Mouse (Mus musculus) hindlimb bud, embryonic 11.5 days (tissue): ENCODE results near the gene Gja4.

Experiments
- DNase-seq: peaks from one replicate; pipeline ENCODE4 v3.0.0-alpha.2; 2012; ENCODE audit warnings: low read depth, low spot score; ENCODE audit errors: extremely low spot score

The Gja4 gene

DNA sequence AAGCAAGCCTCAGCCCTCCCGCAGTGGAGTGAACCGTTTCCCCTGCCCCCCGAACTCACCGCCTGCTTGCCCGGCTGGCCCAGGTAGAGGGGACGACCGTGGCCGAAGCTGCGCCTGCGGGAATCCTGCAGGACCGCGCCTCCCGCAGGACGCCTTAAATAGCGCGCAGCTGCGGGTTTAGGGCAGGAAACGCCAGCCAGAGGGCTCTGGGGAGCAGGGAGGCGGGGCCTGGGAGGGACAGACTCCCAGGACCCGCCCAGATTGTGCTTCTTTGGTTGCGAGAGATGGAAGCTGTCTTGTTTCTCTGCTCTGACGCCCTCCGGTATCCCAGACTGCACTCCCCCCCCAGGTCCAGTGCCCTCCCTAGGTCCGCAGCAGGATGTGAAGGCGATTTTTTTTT is at the start of gene Gja4:
Gene Gja4 (minus strand): TSS at position 179 of the 400 bp plus-strand sequence.
- DNase-seq, result no peak

DNA sequence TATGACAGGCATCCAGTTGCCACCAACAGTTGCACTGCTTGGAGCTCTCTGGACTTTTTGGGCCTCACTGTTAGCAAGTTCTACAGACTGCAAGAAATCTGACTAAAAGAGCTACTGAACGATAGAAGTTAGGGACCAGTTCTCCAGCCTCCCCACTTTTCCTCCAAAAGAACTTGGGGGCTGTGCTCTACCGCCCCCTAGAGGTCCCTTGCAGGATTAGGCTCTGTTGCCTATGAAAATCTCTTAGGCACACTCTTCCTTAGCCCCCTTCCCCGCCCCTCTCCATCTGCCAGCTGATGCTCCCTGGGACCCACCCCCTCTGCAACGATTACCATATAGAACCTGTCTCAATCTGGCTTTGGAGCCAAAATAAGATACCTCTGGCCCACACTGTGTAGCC is 49.5 kb upstream of the Gja4 start:
- no peak for DNase-seq

DNA sequence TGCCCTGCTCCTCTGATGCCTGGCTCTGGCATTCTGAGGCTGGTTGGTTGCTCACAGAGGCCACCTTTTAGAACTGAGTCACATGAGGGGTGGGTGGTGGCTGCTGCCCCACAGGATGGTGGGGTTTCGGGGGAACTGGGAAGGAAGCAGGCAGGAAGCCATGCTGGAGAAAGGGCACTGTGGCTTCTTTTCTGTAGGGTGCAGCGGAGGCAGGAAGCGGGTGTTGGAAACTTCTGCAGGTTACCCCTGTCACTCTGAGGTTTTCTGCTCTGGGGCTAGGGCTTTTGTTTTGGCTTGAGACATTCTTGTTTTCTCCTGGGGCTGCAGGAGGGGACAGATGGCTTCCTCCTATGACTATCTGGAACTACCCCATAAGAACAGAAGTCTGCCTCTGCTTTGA is 48.7 kb upstream of the Gja4 start:
- DNase-seq, result no peak

DNA sequence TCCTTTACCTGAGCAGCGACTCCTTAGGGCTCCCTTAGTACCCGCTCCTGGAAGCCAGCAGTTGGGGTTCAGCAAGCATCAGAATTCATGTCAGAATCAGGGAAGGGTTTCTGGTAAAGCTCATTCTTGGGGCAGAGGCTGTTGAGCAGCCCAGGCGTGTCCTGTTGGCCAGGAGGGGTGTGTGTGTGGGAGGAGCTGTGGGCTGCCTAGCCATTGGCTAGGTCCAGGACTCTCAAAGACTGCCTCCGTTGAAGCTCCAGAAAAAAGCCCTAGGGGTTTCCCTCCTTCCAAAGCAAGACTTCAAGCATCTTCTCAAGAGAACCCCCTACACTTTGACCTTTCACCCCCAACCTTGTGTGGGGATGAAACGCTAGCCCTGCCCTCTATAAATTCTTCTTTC is 44.2 kb upstream of the Gja4 start, which contains the start of gene Gjb5:
Gene Gjb5 (minus strand): TSS at position 164 of the 400 bp plus-strand sequence.
- DNase-seq, result no peak

DNA sequence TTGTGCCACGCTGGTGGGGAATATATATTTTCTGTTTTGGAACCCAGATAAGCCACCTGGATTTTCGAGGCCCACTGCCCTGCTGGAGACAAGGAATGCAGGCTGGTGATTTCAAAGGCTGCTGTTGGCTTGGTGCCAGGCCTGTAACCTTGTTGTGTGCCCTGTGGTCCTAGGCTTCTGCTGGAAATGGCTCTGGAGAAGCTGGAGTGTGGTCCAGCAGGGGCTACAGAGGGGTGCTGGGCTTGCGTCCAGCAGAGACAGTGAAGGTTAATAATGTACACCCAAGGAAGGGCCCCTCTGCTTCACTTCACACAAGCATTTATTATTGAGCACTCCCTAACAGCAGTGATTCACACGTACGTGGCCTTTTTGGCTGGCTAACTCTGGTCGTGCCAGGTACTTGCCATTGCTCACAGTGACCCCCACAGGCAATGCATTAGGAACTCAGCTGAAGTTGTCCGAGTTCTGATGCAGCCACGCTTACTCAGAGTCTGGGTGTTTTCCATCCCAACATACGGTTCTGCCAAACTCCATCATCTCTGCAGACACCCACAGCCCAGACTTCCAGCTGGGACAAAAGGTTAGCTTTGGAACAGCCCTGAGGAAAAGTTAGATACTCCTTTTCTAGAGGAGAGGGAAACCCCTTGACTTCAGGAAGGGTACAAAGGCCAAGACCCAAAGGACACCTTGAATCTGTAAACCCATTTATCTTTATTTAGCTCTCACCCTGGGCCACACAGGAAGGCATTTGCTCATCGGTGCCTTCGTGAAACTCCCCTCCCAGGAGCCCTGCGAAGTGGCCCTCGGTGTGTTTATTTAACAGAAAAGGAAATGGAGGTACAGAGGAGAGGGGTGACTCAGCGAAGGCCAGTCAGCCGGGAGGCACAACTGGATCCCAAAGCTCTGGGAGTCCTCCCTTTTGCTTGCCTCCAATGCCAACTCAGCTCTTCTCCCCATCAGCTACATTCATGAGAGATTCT is 41.0 kb upstream of the Gja4 start:
- DNase-seq, result no peak

DNA sequence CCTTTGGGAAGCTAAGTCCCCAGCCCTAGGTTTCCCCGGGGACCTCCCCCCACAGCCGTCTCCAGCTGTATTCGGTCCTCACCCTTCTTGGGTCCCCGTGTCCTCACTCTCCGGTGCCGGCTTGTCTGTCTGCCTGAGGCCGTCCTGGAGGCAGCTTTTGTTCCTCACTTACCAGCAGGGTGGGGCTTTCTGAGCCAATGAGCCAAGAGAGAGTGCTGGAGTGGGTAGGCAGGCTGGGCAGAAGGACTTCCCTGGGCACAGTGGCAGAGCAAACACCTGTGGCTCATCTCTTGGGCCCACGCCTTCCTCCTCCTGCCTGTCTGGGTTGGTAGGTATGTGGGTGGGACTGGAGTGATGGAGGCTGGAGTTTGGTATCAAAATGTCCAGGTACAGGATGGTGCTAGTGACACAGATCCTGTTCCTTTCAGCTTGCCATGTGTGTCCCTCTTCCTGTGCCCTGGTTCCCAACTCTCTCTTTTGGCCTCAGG is 40.2 kb upstream of the Gja4 start, which contains the start of gene Gjb4:
Gene Gjb4 (minus strand): TSS at position 131 of the 488 bp plus-strand sequence.
- DNase-seq, result no peak

DNA sequence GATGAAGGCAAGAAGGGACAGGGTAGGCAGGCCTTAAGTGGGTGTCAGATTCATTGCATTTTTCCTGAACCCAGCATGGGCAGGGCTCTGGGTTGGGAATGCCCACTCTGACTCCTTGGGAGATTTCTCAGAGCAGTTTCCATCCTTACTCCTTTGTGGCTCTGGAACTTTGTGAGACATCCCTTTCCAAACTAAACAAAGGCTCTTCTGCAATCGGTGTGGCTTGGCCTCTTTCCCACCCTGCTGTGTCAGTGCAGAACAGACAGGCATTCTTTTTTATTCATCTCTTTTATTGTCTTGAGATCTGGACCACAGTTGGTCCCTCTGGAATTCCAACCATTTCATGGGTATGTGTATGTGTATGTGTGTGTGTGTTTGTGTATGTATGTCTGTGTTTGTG is 38.8 kb upstream of the Gja4 start:
- no peak for DNase-seq

DNA sequence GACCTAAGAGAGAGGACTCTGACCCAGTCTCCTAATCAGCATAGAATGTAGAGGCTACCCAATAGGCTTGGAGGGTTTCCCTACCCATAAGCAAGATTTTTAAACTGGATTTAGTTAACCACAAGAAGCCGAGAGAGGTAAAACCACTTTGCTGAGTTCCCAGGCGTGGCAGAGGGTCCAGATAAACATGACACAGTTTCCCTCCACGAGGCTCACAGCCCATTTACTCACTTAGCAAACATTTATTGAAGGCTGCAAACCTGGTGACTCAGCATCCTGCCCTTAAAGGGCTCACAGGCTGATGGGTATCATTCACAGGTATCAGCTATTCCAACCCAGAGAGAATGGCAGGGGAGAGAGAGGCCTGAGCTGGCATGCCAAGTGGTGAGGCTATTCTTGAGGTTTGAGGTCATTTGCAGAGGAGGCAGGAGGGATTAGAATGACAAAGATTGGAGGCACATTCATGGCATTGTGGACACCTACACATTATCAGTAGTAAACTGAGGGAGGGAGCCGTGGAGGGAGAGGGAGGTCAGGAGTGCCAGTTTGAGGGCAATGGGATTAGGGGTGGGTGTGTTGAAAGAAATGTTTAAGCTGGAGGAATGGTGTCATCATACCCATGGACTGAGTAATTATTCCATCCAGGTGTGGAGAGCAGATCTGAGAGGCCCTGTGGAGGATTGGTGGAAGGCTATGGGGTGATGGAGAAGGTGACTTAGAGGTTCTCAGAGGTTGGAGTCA is 35.9 kb upstream of the Gja4 start:
- DNase-seq, result no peak

DNA sequence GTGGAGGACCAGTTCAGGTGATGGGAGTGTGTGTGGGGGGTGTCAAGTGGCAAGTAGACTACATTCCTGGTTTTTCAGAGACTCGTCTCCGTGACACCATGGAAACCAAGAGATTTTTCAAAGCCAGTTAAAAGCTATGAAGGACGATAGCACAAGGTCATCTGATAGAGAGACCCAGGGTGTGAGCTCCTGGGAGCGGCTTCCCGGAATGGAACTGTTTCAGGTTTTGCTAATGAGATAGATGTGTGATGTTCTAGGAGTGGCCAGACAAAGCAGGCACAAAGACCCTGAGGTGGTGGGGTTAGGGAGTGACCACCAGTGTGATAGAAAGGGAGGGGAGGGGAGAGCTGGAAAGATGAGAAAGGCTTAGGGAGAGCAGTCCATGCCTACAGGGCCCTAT is 31.2 kb upstream of the Gja4 start:
- no peak for DNase-seq

DNA sequence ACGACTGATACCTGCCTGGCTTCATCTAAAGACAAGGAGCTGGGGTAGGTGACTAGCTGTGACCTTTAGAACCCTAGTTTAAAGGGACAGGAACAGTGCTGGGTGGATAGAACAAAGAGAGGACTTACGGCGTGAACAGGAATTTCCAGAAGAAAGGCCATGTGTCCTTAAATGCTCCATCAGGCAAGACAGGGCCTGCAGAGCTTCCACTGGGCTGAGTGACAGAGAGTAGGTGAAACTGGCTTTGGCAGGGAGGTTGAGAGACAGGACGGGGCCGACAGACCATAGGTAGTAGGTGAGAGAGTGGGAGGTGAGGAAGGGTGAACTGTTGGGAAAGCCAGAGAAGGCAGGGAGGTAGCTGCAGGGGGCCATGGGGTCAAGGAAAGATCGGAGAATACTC is 27.5 kb upstream of the Gja4 start:
- no peak for DNase-seq

DNA sequence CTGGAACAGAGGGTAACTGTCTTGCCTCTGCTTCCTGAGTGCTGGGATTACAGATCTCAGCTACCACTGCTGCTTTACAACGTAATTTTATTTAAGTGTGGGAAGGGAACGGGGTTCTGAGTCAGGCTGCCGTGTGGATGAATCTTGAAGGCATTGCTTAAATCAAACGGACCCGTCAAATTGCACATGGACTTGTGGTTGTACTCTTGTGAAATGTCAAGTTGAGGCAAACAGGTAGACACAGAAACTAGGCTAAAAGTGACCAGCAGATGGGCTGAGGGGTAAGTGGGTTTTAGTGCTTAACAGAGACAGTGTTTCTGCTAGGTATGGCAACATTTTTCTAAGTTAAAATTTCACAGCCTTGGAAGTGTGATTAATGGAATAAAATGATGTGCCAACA is 23.8 kb upstream of the Gja4 start:
- DNase-seq, result no peak

DNA sequence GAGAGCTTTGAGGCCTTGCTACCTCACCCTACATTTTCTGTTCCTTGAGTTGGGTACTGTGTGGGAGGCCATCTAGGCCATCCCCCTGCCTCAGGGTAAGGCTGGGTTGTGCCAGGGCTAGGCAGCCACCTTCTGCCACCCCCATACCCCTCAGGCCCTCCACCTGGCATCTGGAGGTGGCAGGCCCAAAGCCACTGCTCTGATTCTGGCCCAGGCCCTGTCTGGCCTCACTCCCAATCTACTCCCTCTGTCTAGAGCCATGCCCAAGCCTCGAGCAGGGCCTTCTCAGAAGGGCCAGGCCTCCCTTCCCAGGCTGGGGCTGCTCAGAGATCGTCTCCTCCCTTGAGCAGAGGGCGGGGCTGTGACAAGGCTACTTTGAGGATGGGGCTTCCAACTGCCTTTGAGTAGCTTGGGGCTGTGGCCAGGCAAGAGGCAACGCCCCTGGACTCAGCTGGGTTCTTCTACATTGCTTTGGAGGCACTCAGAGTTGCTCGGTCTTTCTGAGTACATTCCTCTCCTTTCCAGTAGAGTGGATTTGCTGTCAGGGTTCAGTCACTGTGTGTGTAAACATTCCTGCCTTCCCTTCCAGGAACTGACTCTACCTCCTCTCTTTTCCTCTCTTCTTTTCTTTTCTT is 21.1 kb upstream of the Gja4 start:
- no peak for DNase-seq

DNA sequence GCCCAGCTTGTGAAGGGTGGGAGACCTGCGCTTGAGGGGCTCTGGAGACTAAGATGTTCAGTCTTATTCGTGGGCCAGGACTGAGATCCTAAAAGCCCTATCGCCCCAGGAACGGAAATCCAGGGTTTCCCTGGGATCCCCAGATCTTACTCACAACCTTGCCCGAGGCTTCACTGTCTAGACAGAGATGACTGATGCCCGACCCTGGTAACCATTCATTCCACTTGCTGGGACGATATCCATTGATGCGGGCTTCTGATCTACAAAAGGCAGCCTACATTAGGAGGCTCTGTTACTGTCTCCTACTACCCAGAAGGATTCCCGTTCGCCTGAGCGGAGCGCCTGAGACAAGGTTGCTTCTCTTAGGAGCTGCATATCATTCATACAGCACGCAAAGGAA is 17.3 kb upstream of the Gja4 start:
- no peak for DNase-seq

DNA sequence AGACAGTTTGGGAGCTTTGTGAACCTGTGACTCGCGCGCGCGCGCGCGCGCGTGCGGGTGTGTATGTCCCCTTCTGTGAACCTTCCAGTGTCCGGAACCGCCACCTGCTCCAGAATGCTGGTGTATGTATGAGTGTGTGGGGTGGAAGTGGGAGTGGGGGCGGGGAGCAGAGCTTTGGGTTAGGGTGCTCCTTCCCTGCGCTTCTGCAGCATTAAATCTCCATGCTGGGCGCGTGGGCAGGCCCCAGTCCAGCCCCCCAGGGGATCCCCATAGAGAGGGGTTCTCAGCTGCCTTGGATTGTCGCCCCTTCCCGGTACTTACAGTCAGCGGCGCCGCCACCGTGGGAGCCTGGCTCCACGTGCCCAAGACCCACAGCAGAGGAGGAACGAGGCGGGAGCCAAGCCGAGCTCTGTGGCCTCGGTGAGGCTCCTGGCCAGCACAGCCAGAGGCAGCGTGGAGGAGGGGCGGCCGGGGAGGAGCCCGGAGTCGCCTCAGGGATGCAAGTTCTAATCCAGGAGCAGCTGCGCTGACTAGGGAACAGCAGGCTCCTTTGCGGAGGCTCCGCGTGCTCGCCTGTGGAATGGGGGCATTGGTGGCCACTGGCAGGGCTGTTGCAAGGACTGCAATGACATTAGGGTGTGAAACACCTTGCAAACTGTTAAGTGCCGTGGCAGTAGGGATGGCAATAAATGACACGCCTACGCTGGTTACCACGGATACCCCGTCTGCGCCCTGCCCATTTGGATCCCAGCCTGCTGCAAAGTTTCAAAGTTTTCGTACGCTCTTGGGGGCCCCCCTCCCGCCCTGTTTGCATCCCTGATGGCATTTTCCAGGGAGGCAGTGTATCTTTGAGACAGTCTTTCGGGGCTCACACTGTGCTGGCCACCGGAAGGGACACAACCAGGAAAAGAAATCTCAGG is 16.6 kb upstream of the Gja4 start, which contains the start of gene Gjb3:
Gene Gjb3 (minus strand): TSS at position 664 of the 920 bp plus-strand sequence.
- no peak for DNase-seq

DNA sequence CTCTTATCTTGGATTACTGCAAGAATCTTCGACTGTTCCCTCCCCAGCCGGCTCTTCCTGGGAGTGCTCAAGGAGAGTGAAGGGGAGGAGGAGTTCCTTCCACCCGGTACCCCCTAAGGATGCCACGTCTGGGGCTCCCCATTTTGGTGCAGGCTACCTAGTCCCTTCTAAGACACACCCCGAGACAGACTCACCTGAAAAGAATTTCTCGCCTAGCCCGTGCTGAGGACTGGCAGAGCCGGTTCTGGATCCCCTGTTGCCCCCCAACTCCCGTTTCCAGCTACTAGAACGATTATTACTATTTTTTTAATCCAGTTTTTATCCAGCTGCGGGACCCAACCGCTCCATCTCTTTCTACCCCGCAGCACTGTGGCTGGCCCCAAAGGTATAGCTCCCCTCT is 15.9 kb upstream of the Gja4 start:
- DNase-seq, result no peak

DNA sequence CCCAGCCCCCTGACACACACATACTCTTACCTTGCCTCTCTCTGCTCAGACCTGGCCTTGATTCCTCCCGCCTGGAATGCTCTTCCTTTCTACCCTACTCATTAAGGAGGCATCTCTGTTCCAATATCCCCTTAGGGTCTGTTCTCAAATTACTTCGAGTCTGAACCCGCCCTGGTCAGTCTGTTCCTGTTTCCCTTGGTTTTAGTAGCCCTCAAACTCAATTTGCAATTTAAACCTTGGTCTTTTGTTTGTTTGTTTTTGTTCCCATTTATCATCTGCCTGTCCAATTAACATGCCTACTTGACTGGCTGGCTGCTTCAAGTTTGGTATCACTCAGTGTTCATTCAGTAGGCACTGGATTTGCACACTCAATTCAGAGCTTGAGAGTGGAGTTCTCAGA is 15.2 kb upstream of the Gja4 start:
- DNase-seq, result peak; percentile 14

DNA sequence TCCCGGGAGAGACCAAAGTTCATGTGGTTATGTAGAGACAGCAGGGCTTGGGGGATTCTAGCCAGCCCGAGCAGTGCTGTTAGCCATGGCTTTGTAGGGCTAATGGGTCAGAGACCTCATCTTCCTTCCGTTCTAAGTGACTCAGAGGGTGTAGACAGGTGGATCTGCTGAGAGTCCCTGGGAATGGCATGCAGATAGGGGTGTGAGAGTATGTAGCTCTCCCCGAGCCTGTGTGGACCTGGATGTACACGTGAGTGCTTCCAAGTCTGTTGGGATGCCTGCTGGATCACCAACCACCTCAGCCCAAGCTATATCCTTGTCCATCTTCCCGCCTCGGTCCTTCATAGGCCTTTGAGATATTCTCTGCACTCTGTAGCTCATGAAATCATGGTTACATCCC is 14.5 kb upstream of the Gja4 start:
- DNase-seq, result no peak

DNA sequence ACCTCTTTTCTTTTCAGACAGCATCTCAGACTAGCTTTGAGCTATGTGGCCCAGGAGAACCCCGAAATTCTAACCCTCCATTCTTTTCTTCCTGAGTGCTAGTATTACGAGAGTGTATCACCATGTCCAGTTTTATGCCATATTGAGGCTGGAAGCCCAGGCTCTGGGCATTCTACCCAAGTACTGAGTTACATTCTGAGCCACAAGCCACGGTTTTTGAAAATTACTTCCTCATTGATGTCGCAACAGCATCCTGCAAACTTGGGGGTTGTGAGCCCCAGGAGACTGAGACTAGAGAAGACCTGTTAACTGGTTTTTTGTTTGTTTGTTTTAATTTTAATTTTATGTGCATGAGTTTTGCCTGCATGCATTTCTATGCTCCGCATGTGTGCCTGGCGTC is 13.9 kb upstream of the Gja4 start:
- DNase-seq, result no peak

DNA sequence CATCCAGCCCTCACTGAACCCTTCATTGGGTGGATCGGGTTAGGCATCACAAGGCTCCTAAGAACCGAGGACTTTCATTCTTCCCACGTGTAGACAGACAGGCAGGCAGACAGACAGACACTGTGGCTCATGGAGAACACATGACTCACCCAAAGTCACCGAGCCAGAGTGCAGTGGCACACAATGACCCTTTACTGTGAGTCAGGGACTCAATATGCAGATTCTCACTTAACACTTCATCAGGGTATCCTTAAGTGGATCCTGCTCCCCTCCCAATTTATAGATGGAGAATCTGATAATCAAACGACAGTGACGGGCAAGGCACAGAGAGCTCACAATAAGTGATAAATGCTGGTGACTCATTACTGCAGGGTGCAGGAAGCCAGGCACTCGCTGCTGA is 13.4 kb upstream of the Gja4 start:
- no peak for DNase-seq

DNA sequence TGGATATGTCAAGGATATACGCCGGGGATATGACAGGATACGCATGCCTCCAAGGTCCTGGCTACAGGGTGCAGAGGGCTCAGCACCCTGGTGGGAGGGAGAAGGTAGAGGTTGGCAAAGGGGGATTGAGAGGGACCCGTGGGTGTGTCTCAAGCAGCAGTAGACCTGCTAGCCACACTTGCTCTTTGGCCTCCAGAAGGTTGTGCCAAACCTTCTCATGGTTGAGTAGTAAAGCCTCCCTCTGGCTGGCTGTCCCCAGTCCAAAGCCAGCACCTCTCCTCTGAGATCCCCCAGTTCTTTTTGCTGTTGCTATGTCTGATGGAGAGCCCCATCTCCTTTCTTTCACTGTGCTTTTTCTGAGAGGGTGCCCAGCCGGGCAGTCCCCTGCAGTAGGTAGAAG is 11.4 kb upstream of the Gja4 start:
- DNase-seq, result no peak
